Mouse (Mus musculus) lung, postnatal 0 days (tissue): Measurements from ENCODE around the gene Dmd.

ENCODE experiments used
- CTCF ChIP-seq: IDR thresholded peaks from 2 replicates; pipeline ENCODE4 v1.5.1; 2016; ENCODE audit warnings: antibody characterized with exemption, mild to moderate bottlenecking
- EP300 ChIP-seq: IDR thresholded peaks from 2 replicates; pipeline ENCODE4 v1.6.1; 2016; ENCODE audit warnings: antibody characterized with exemption, mild to moderate bottlenecking, control low read depth

DNA sequence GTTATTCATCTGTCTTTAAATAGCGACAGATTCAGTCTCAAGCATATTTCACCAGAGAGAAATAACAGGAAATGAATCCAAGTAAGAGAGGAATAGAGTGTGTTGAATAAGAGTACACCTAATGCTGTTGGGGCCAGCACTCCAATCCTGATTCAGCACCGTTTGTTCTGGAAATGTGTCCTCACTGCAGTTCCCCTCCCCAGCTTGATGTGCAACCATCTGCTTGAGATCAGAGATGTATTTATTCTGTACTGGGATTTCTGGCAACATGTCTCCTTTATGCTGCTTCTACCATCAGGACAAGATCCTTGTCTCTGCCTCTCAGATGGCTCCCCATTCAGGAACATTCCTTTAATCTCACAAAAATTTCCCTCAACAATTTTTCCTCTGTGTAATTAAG lies 271.9 kb downstream of the Dmd start:
- TF ChIP-seq CTCF (no peak), EP300 (no peak)
